Mouse (Mus musculus) urinary bladder, adult 2 months (tissue): Measurements from ENCODE around the gene Xaf1. TPM values are rescaled to one million over a fixed set of nuclear protein-coding genes. Genes with fewer than 3 reads are reported as not detected.
"Not testable (repeated sequence)": the region's sequence is repeated elsewhere in the genome, so short reads cannot be mapped to it uniquely, and the experiment has no call there.

Experiments used
- DNase-seq: peaks from one replicate; pipeline ENCODE4 v3.0.0; 2022; ENCODE audit warnings: low spot score
- polyA plus RNA-seq: library from polyadenylated mRNA; depleted of rRNA; stranded (reverse); fragments of >200 nt; gene quantifications from 2 replicates; pipeline ENCODE4 v1.2.3, GENCODE M21; 2012

Gene Xaf1
- polyA plus RNA-seq, 1 experiment: 34.1 TPM

DNA sequence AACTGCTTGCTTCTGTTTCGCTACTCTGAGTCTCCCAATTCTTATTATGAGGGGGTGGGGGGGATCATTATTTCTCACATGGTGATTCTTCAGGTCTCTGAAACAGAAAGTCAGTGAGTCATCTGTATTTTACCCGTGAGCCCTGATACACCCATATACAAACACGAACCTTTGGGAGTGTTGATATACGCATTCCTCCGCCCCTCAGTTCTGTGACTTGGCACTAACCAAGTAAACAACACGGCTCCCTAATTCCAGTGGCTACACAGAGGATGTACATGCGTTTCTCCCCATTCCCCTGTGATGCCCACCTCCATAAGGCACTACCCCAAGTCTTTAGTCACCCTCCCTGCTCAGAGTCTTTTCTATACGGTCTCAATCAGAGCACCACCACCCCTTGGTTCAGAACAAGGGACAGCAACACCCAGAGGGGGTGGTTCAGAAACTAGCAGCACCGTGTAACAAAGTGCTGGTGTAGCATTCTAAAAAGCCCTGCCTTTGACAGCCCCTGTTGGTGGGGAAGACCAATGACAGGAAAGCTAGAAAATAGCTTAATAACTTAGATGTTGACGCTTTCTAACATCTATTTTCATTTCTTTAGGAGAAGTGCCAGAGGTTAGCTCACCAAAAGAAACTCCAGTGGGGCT, 10.0 kb downstream of the Xaf1 start:
- DNase-seq: no peak

GRCm38 (mm10) chr11:72314151-72314895, 12.9 kb downstream of the Xaf1 start, which contains the start of gene Fbxo39:
Gene Fbxo39, plus strand, starts transcription at chr11:72314444.
- no peak for DNase-seq

DNA sequence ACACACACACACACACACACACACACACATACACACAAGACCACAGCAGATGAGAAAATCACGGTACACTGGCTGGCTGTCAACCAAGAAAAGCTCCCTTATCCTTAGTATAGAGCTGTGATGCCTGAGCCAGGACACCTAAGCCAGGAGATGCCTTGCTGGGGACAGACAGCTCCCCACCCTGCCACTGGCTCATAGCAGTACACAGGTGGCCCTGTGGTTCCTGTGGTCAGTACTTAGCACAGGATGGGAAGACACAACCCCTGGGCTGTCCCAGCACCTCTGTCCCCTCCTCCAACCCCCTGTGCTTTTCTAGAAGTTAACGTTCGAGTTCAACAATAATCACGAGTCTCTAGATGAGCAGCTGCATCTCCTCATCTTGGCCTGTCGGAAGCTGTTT, 16.6 kb downstream of the Xaf1 start:
- no peak for DNase-seq

DNA sequence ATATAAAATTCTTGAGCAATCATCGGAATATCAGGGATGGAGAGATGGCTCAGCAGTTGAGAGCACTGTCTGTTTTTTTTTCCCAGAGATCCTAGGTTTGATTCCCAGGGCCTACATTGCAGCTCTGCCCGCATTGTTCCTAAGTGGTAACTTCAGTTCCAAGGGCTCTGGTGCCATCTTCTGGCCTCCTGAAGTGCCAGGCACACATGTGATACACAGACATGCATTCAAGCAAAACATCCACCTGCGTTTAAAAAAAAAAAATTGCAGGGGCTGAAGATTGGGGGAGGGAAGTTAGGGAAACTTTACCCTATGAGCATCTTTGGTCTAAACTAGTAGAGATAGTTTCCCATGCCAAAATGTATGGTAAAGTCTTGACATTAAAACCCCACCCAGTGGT, 23.0 kb downstream of the Xaf1 start:
- DNase-seq: no peak

- no peak for DNase-seq
Measured at GRCm38 (mm10) chr11:72325701-72326100, 24.3 kb downstream of the Xaf1 start.

DNA sequence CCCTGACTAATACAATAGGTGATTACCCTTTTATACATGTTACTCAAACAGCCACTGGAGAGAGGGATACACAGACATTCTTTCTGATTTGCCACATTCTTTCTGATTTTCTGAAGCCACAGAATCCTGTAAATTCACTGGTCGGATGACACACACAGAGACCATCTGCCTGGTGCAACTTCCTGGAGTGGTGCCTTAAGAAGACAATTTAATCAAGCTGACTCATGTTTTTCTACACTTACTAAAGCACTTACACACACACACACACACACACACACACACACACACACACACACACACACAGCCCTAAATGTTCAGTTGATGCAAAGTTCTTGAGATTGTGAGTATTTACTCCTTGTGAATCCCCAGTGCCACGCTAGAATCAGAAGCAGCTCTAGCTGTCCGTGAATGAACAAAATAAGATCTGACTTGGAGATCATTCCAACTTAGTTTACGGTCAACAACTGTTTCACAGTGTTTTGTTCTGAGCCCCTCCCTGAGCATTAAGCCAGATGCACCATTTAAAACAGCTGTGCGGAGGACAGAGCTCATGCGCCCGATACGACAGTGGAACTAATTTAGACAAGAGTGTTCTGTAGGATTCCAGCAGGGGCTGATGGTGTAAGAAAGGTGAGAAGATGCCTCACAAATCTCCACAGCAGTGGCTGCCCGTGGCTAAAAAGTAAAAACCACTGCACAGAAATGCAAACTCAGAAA, 31.7 kb downstream of the Xaf1 start:
- no peak for DNase-seq

- no peak for DNase-seq
Measured at GRCm38 (mm10) chr11:72334653-72335052, 33.2 kb downstream of the Xaf1 start.

DNA sequence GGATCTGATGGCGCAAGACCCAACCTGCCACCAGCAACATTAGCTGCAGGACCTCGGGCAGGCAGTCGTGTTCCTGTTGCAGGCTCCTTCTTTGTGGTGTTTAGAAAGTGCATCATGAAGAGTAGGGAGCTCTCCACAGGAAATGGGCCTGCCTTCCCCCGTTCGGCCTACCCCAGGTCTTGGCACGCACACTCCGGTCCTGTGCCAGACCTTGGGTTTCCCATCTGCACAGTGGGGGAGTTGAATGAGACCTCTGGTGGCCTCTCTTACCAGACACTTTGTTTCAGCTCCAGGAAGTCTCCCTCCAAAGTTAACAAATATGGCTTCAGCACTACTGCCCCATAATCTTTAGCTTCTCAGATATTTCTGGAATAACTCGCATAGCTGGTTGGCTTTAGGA, 35.3 kb downstream of the Xaf1 start:
- DNase-seq: no peak

GRCm38 (mm10) chr11:72338437-72338871, 37.0 kb downstream of the Xaf1 start:
- DNase-seq: no peak

GRCm38 (mm10) chr11:72339716-72340115, 38.3 kb downstream of the Xaf1 start:
- DNase-seq: no peak

DNA sequence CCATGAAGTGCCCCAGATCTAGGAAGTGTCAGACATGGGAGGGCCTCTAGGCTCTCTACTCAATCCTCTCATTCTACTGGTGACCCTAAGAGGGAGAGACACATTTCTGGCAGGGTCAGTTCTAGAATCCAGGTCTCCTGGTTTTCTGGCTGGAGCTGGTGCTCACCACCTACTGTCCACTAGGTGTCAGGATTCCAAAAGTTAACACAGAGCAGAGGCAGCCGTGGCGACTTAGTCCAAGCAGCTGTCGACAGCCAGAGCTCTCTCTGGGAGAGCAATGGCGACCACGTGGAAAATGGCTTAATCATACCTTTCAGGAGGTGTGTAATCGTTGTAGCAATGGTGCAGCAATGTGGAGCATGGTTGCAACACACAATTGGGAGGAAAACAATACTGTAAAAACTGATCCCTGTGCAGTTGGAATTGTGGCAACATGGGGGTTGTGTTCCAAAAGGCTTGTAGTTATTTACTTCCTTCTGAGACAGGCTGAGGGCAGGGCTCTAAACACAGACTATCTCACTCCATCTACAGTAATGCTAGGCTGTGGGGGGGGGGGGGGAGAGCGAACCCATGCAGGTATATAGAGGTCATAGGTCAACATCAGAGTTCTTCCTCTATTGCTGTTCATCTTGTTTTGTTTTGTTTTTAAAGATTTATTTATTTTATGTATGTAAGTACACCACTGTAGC, 41.3 kb downstream of the Xaf1 start:
- DNase-seq: no peak

- DNase-seq: not testable (repeated sequence)
Measured at GRCm38 (mm10) chr11:72343238-72343625, 41.8 kb downstream of the Xaf1 start.

DNA sequence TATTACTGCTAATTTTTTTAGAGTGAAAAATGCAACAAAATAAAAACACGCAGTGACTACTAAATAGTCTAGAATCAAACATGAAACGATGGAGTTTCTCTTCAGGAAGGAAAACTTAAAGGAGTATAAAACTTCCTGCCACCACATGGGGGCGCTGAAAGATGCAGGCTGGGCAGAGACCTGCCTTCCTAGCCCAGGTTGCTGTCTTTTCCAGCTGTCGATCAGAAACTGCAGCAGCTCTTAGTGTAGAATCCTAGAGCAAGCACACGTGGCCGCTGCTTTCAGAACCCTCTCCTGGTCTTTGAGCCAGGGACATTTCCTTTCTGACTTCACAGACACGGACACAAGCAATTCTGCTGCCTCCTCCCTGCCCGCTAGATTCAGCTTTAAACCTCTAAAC, 42.5 kb downstream of the Xaf1 start:
- no peak for DNase-seq

GRCm38 (mm10) chr11:72344486-72344885, 43.1 kb downstream of the Xaf1 start:
- no peak for DNase-seq

GRCm38 (mm10) chr11:72348563-72348962, 47.1 kb downstream of the Xaf1 start:
- DNase-seq: no peak

DNA sequence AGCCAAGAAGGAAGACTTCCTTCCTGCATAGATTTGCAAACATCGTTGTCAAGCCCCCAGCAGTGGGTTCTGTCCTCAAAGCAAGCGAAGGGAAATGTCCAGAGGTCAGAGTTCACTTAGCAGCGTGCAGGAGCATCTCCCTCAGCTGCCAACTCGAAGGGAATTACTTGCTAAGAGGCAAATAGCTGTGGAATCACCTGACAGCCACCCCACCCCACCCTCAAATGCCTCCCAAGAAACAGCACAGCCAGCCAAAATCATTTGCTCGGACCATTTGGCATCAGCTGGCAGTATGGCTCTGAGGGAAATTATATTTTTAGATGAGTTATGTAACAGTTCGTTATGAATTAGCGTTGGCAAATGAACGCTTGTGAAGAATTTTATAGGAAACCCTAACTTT, 47.6 kb downstream of the Xaf1 start:
- DNase-seq: no peak

DNA sequence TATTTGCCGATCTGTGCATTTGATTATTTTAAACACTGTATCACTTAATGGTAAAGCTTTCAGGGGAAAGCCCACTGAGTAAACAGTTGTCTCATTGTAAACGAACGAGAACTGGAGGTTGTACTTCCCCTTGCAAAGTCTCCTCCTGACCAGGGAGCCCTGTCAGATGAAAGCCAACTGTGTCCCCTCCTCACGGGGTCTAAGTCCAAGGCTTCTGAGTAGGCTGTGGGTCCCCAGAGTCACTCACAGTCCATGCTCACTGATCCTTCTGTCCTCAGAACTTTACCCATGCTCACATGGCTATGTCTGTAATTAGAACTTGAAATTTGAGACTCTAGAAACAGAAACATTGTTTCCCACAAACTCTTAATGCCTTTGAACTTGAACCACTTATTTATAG, 48.2 kb downstream of the Xaf1 start:
- DNase-seq: no peak

DNA sequence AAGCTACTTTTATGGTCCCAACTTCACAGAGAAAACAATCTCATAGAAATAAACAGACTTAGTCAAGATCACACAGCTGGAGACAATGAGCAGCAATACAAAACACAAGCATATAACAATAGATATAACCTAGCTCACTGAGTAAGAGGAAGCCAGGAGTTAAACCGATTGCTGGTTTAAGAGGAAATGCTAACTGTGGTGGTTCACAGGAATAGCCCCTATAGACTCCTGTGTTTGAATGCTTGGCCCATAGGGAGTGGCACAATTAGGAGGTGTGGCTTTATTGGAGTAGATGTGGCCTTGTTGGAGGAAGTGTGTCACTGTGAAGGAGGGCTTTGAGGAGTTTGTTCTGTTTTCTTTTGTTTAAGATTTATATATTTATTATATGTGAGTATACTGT, 50.8 kb downstream of the Xaf1 start:
- no peak for DNase-seq

- no peak for DNase-seq
Measured at GRCm38 (mm10) chr11:72353186-72353585, 51.8 kb downstream of the Xaf1 start.

- DNase-seq: peak; percentile 61
Measured at GRCm38 (mm10) chr11:72354971-72355728, 53.7 kb downstream of the Xaf1 start.
